Mouse (Mus musculus) ovary, adult 18-20 months (tissue): ENCODE results near the gene Bicra.

ENCODE experiments used
- DNase-seq: peaks from one replicate; pipeline ENCODE4 v3.0.0; 2022; ENCODE audit warnings: low spot score, mixed read lengths

Gene Bicra

DNA sequence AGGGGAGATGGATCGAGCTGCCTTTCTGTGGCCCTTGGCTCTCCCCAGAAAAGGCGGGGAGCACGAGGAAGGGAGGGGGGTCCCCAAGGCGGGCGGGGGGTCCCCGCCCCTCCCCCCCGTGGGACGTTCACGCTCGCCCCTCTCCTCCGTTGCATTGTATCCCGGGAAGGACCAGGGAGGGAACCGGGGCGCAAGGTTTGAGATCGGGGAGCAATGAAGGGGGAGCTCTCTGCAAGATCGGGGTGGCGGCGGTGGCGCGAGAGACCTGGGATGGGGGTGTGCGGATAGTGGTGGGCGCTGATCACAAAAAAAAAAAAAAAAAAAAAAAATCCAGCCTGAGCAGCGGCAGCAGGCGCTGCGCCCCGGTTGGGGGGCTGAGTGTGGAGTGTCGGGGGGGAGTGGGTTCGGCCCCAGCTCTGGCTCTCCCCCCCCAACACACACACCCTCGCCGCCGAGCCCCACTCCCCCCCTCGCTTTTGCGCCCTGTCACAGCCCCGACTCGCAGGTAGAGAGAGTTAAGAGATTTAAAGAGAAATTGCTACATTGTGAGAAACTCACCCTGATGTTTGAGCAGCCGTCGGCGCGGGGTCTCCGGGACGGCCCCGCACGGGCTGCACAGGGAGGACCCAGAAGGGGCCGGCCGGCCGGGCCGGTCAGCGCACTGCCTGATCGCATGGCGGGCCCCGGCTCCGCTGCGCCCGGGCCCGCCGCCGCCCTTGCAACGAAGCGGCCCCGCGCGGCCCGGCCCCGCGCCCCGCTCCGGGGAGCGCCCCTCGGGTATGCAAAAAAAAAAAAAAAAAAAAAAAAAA is at the start of gene Bicra:
Bicra (minus strand) TSS at position 584 of the 809 bp plus-strand sequence.
- DNase-seq = peak; percentile 76

DNA sequence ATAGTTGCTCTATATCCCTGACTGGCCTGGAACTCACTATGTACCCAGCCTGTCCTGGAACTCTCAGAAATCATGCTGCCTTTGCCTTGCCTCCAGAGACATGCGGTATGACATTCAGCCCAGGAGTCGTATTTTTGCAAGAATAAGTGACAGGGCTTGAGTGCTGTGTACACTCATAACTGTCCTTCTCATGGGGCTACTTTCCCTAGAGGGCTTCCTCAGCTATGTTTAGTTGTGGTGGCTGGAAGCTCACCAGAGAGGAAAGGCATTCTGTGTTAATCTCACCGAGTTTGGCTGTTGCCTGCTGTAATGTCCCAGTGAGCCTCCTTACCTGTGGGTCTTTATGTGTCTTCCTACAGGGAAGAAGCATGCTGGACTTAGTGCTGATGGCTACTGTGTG is 46.9 kb upstream of the Bicra start:
- DNase-seq = no peak

DNA sequence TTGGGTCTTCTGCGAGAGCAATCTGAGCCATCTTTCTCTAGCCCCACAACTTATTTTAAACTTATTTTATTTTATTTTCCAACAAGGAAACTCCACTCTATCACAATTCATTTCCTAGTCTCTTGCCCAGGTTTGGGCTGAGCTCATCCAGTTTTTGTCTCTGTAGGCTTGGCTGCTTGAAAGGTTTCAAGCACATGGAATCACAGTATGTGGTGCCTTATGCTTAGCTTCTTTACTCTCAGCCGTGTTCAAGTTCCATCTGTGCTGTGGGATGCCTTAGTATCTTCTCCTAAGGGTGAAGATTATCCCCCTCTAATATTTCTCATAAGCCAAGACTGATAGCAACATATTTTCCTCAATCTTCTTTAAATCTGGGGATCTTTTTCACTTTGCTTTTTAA is 39.9 kb upstream of the Bicra start:
- no peak for DNase-seq

DNA sequence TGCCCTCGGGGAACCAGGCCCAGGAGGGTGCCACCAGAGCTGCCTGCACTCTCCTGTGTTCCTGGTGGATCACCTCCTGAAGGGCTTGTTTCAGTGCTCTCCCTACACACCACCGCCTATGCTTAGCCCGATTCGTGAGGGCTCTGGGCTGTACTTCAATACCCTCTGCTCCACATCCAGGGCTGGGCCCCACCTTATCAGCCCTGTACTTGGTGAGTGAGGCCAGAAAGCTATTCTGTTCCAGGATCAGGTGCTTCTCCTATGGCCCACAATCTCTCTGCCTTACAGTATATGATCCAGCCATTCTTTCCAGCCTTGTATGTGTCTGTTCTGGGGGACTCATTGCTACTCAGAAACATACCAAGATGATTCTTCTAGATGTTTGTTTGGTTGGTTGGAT is 35.6 kb upstream of the Bicra start:
- DNase-seq = no peak

DNA sequence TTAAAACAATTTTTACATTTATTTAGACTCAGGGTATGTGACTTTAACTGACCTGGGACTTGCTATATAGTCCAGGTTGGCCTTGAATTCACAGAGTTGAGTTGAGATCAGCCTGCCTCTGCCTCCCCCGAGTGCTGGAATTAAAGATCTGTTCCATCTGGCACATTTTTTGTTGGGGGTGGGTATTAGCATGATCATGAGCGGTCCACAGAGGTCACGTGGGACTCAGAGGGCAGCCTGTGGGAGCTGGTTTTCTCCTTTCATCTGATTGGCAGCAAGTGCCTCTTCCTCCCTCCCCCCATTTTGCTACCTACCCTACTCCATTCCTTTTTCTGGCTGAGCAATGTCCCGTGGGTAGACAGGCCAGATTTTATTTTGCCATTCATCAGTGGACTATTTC is 32.9 kb upstream of the Bicra start:
- no peak for DNase-seq

DNA sequence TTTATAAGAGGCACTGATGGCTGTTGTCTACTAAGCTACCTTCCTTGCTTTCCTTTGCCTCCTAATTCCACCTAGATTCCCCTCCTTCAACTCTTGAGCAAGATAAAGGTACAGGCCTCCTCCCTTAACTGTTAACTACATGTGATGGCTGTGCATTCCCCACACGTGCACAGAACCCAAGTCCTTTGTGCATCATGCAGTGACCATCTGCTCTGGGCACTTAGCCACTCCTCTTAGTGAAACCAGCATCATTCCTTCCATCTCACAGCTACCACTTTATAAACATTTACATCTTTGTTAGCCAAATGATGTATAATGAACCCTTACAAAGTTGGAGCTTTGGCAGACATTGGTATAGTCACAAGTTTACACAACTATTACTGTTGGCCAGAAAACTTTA is 32.2 kb upstream of the Bicra start:
- DNase-seq = no peak

DNA sequence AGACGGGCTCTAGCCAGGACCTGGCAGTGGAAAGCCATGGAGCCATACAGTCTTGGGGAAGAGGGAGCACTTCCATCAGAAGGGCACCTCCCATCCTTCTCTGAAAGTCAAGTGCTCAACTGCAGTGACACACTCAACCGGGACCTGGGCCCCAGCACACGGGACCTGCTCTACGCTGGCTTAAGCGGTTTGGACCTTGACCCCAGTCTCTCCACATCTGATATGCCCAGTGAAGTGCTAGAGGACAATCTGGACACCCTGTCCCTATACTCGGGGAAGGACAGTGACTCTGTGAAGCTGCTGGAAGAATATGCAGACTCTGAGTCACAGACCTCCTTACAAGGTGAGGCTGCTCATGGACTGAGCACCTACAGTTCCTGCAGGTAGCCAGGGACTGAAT is 24.2 kb upstream of the Bicra start:
- DNase-seq = no peak

DNA sequence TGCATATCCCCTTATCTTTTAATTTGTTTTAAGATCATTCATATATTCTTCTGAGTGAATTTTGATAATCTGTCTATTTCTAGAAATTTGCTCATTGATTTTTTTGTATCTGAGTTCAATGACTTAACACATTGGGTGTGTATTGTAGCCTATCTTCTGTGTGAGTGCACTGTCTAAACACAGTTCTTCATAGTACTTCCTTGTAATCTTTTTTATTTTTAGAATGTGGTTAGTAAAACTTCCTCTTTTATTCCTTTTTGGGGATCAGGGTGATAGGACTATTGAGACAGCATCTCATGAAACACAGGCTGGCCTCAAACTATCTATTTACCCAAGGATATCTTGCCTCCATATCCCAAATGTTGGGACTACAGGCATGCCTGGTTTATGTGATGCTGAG is 23.1 kb upstream of the Bicra start:
- DNase-seq = no peak

DNA sequence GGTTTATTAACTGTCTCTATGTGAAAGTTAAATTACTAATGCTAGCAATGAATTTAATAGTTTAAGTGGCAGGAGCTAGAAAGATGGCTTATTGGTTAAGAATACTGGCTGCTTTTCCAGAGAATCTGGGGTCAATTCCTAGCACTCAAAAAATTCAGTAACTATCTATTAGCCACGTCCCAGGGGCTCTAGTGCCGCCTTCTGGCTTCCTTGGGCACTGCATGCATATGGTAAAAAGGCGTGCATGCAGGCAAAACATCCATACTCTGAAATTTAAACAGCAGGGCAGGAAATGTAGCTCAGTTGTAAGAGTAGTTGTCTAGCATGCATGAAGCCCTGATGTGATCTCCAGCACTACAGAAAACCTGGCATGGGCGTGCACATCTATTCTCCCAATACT is 15.8 kb upstream of the Bicra start:
- no peak for DNase-seq

DNA sequence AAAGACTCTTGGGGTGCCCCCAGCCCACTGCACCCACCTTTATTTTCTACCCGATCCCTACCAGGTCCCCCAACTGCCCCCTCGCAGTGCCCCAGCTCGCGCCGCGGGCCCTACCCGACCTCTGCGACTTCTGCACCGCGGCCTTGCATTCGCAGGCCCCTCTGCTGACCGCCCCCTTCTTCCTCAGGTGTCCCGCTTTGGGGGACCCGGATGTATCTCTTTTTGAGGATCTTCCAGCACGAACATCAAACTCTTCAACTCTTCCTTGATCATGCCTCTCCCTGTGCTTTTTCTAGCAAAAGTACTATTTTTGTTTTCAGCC is 14.3 kb upstream of the Bicra start:
- no peak for DNase-seq

DNA sequence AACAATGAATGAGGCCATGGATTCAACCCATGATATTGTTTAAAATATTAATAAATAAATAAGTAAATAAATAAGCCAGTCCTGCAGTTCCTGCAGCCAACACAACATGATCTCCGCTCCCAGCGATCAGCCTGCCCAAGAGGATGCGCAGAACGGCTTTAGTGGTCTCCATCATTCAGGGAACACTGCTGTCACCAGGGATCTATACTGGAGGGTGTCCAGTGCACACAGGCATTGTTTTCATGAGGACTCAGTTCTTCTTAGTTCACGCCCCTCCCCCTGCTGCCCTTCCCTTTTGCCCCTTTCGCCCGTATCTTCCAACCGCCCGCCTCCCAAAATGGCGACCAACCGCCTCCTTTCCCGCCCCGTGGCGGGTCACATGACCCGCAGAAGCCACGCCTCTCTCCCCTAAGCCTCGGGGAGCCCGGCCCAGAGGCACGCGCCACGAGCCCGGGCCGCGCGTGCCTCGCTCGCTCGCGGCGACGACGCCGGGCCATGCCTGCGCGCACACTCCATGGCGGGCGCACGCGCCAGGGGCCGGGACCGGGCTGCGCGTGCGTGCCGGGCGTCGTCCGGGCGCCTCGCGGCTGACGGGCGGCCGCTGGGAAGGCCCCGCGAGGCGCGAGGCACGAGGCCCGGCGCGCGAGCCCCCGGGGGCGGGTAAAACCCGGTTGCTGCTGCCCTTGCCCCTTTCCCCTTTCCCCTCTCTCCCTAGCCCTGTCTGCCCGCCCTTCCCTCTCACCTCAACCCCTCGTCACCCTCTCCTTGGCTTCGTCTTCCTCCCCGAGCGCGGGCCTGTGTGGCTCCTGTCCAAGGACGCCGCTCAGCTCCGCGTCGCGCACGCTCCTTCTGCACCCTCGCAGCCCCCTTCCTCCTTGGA is 13.7 kb upstream of the Bicra start, which contains the start of gene Zfp541:
Zfp541 (plus strand) TSS at position 596 of the 880 bp plus-strand sequence.
- DNase-seq = no peak

DNA sequence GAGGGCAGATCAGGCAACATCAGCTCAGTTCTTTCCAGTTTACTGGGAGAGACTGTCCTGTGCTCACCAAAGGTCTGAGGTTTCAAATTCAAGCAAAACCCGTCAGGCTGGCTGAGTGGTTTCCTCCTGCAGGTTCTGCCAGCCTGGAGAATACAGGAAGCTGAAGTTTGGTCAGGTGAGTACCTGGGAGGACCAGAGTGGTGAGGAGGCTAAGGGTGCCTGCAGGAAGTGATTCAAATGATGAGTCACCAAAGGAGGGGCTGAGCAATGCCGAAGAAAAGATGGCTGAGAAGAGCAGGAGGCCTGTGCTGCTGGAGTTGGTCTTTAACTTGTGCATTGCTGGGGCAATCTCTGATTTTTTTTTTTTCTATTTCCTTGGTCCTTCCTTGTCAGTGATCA is 9.4 kb upstream of the Bicra start:
- no peak for DNase-seq

DNA sequence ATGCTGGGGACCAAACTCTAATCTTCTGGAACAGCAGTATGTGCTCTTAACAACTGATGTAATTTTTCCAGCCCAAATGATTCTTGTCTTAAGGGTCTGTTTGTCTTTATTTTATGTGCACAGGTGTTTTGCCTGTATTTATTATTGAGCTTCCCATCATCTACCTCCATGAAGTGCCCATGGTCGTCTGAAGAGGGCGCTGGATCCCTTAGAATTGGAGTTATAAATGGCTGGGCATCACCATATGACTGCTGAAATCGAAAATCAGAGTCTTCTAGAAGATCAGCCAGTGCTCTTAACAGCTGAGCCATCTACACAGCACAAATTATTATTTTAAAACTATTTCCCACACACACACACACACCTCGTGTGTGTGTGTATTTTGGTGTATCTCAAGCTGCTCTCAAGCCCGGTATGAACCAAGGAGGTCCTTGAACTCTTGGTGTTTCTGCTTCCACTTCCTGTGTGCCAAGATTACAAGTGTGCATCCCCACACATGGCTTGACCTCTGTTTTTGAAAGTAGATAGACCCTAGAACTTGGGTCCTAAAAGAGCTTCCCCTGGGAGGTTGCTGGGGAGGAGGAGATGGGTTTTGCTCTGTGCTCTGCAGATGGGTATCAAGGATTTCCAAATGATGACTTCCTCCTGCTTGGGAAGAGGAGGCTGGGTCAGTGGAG is 8.9 kb upstream of the Bicra start:
- DNase-seq = no peak

DNA sequence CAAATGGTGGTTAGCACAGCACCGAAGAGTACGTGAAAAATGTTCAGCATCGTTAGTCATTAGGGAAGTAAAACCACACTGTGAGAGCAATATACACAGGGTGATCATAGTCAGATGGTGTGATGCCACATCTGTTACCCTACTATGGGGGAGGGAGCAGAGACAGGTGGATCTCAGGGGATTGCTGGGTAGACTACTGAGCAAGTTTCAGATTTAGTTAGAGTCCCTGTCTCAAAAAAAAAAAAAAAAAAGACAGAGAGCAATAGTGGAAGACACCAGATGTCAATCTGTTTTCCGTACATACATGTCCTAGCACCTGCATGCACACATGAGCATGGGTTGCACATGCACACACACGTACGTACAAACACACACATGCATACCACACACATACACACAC is 7.9 kb upstream of the Bicra start:
- DNase-seq = no peak

DNA sequence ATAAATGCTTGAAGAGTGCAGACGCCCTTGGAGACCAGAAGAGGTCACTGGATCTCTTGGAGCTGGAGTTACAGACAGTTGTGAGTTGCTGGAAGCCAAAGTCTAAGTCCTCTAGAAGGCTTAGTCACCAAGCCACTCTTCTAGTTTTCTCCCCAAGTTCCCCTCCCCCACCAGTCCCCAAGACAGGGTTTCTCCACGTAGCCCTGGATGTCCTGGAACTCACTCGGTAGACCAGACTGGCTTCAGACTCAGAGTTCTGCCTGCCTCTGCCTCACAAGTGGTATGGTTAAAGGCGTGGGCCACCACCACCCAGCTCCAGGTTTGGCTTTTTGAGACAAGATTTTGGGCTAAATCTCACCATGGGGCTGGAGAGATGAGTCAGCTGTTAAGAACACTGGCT is 7.2 kb upstream of the Bicra start:
- DNase-seq = no peak

DNA sequence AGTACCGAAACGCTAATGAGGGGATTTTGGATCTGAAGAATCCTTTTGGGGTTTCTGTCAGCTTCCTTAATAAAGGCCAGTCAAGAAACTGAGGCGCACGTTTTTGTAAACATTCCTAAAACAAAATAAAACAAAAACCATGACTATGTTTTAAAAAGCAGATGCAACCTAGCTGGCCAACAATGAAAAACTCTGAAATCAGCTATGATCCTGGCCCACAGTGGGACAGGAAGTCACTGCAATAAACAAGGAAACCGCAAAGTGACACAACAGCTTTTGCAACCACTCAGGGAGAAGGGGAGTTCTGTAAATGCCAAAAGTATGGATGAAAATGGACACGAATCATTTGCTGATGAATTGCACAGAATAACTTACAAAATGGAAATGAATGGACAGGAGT is 5.4 kb upstream of the Bicra start:
- no peak for DNase-seq

DNA sequence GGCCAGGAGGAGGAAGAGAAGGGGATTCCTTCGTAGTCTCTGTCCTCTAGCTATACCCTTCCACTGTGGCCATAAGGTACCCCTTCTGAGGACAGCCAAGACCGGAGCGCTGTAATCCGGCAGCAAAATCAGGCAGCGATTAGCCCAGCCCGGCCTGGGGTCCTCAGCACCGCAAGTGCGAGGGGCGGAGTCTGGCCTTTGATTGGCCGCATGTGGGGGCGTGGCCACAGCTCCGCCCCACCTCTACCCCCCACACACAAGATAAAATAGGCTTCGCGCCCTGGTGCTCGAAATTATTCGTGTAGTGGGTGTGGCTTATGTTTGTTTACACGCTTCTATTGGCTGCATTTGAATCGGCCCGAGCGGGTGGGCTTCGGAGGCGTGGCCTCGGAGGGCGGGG is 5.0 kb upstream of the Bicra start:
- DNase-seq = peak; percentile 93

DNA sequence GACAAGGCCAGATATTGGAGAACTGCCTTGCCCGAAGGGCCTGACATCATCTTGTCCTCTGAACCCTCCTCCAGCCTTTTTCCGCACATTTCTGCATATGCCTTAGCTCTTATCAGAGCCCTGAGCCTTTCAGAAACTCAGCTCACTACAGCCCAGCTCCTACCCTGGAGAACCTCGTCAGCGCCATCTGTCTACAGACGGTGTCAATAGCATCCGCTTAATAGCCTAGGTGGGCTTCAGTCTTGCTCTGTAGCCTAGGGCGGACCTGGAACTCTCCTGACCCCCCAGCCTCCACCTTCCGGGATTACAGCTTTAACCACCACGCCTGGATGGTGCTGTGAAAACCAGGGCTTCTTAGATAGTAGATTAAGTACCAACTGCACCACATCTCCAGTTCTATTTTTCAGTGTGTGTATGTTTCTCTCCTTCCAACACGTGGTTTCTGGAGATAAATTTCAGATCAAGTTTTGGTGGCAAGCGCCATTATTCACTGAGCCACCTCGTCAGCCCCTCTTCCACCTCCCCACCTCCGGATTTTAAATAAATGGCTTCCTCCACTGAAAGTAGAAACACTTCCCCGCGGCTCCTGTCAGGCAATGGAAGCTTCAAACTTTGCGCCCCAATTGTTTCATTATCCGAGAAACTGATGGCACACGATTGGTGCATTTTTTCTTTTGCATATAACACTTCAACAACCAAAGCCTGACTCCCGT is 4.3 kb upstream of the Bicra start:
- peak; percentile 48 for DNase-seq

DNA sequence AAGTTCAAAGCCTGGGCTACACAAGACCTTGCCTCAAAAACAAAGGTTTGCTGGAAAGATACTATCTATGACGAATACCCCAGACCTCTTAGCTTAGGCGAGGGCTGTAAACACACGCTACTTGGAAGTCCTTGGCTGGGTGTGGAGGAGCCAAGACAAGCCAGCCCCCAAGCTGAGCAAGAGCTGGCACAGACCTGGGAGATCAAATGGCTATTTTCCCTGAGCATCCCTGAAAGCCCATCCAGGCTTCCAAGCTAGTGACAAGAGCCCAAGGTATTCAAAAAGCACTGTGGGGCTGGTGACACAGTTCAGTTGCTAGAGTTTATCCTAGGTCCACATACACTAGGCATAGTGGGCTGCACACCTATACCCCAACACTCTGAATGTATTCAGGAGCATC is 2.9 kb upstream of the Bicra start:
- DNase-seq = no peak

DNA sequence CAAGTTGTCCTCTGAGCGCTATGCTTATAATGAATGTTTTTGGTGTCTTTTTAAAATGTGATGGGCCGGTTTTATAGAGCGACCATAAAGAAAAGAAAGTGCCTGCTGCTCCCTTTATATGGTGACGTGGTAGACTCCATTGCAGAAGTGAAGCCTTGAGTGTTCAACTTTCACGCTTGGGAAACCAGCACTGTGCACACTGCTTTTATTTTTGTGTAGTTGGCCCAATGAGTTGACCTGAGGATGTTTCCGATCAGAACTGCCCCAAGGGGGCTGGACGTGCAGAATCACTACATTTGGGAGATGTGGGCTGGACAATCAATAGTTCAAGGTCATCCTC is 1.8 kb upstream of the Bicra start:
- DNase-seq = no peak

DNA sequence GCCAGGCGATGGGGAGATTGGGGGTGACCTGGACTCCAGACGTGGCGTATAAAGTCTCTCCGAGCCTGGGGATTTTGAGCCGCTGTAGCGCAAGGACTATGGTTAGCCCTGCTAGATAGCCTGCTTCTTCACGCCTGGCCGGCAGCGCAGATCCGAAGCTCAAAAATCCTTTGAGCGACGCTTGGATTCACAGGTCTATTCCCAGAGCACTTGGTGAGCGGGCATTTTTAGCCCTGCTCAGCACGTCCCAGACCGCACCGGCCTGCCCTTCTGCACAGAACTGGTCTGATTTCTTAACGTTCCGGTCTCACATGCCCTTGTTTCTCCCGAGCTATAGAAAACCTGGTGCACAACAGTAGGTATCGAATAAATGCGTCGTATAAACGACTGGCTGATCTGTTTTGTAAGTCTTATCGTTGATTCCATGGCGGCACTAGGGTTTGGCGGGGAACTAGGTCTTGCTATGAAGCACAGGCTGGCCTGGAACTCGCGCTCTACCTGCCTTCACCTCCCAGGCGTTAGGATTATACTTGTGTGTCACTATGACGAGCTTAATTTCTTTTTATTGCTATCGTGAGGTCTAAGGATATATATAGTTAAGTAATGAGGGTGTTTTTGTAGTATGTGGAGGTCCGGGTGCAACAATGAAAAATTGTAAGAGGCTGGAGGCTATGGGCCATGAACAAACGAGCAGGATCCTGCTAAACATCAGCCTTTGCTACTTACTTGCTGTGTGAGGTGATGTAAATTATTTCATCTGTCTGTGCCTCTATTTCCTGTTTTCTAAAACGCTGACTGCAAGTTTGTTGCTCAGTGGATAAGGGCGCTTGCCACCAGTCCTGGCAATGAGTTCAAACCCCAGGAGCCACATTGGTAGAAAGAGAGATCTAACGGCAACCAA is 1.2 kb upstream of the Bicra start:
- no peak for DNase-seq
